Mouse (Mus musculus) activated CD4-positive, CD25-positive, alpha-beta regulatory T cell, adult 4 months (primary cell): Measurements from ENCODE around the gene Hacd2. TPM values are rescaled to one million over a fixed set of nuclear protein-coding genes. Genes with fewer than 3 reads are reported as not detected.

Experiments used
- ATAC-seq: one replicate; pipeline ENCODE4 v1.8.0; 2017
- polyA plus RNA-seq, 2 experiments: library from polyadenylated mRNA; unstranded; fragments of 100-300 nt; shearing (Covaris generic); gene quantifications; one replicate each; pipeline ENCODE4 v1.2.1; 2017

Gene Hacd2
- polyA plus RNA-seq, 2 experiments from 2014 or later = 13.1 to 15.4 TPM

- no peak for ATAC-seq
Measured at GRCm38 (mm10) chr16:35055861-35056260, 33.6 kb downstream of the Hacd2 start.

GRCm38 (mm10) chr16:35056306-35056705, 34.1 kb downstream of the Hacd2 start:
- ATAC-seq = no peak

- no peak for ATAC-seq
Measured at GRCm38 (mm10) chr16:35056786-35057185, 34.6 kb downstream of the Hacd2 start.

- no peak for ATAC-seq
Measured at GRCm38 (mm10) chr16:35061017-35061416, 38.8 kb downstream of the Hacd2 start.

- ATAC-seq = no peak
Measured at GRCm38 (mm10) chr16:35065724-35066123, 43.5 kb downstream of the Hacd2 start.

- no peak for ATAC-seq
Measured at GRCm38 (mm10) chr16:35067095-35067494, 44.9 kb downstream of the Hacd2 start.

- ATAC-seq = no peak
Measured at GRCm38 (mm10) chr16:35067631-35068030, 45.4 kb downstream of the Hacd2 start.

GRCm38 (mm10) chr16:35068886-35069285, 46.7 kb downstream of the Hacd2 start:
- ATAC-seq = no peak

- ATAC-seq = no peak
Measured at GRCm38 (mm10) chr16:35074436-35074835, 52.2 kb downstream of the Hacd2 start.

GRCm38 (mm10) chr16:35075643-35076042, 53.4 kb downstream of the Hacd2 start:
- ATAC-seq = no peak

- ATAC-seq = no peak
Measured at GRCm38 (mm10) chr16:35093500-35093899, 71.3 kb downstream of the Hacd2 start.

- no peak for ATAC-seq
Measured at GRCm38 (mm10) chr16:35097870-35098530, 75.8 kb downstream of the Hacd2 start.

GRCm38 (mm10) chr16:35101751-35102420, 79.7 kb downstream of the Hacd2 start:
- no peak for ATAC-seq

- peak; percentile 28 for ATAC-seq
Measured at GRCm38 (mm10) chr16:35102866-35103620, 80.8 kb downstream of the Hacd2 start.

- no peak for ATAC-seq
Measured at GRCm38 (mm10) chr16:35107985-35108384, 85.8 kb downstream of the Hacd2 start.

- ATAC-seq = no peak
Measured at GRCm38 (mm10) chr16:35109156-35109555, 86.9 kb downstream of the Hacd2 start.

- ATAC-seq = no peak
Measured at GRCm38 (mm10) chr16:35109656-35110291, 87.5 kb downstream of the Hacd2 start.

GRCm38 (mm10) chr16:35110410-35111142, 88.3 kb downstream of the Hacd2 start:
- peak; percentile 54 for ATAC-seq

GRCm38 (mm10) chr16:35111143-35111620, 89.0 kb downstream of the Hacd2 start:
- ATAC-seq = no peak

- ATAC-seq = no peak
Measured at GRCm38 (mm10) chr16:35113496-35113895, 91.3 kb downstream of the Hacd2 start.

- ATAC-seq = no peak
Measured at GRCm38 (mm10) chr16:35116328-35116956, 94.2 kb downstream of the Hacd2 start.

- ATAC-seq = no peak
Measured at GRCm38 (mm10) chr16:35117436-35117835, 95.2 kb downstream of the Hacd2 start.
